Mouse (Mus musculus) cerebellum, postnatal 4 days (tissue): ENCODE measurements around the gene Gm5089.
A peak's percentile ranks its signal among the peaks of the same experiment; 100 is the strongest.

Experiments used
- DNase-seq, 2 experiments: peaks; one replicate each; pipeline ENCODE4 v3.0.0; 2022; ENCODE audit warnings: low spot score in 2 of 2, mixed read lengths in 1 of 2

The Gm5089 gene

GRCm38 (mm10) chr14:122477971-122478573 is 27.2 kb upstream of the Gm5089 start:
- DNase-seq: no peak

- DNase-seq: peak in 1 of 2 experiments; percentile 23
Observed at GRCm38 (mm10) chr14:122477261-122477671, 26.4 kb upstream of the Gm5089 start.

GRCm38 (mm10) chr14:122476822-122477215 is 25.9 kb upstream of the Gm5089 start:
- no peak for DNase-seq

GRCm38 (mm10) chr14:122476041-122476821 is 25.3 kb upstream of the Gm5089 start:
- DNase-seq: peak in 1 of 2 experiments; percentile 37

GRCm38 (mm10) chr14:122475557-122476040 is 24.7 kb upstream of the Gm5089 start:
- peak in 1 of 2 experiments; percentile 53 for DNase-seq

GRCm38 (mm10) chr14:122474891-122475556 is 24.1 kb upstream of the Gm5089 start, which contains the start of gene Zic2:
Gene Zic2 (plus strand): TSS chr14:122475435.
- DNase-seq: peak; percentile 58 to 88

- peak; percentile 63 to 85 for DNase-seq
Observed at GRCm38 (mm10) chr14:122474041-122474890, 23.4 kb upstream of the Gm5089 start.

GRCm38 (mm10) chr14:122473211-122473751 is 22.4 kb upstream of the Gm5089 start:
- no peak for DNase-seq

GRCm38 (mm10) chr14:122472647-122473046 is 21.7 kb upstream of the Gm5089 start:
- no peak for DNase-seq

GRCm38 (mm10) chr14:122472161-122472560 is 21.2 kb upstream of the Gm5089 start:
- no peak for DNase-seq

- DNase-seq: no peak
Observed at GRCm38 (mm10) chr14:122471449-122472085, 20.7 kb upstream of the Gm5089 start.

GRCm38 (mm10) chr14:122468971-122469755 is 18.2 kb upstream of the Gm5089 start:
- no peak for DNase-seq

GRCm38 (mm10) chr14:122467926-122468841 is 17.3 kb upstream of the Gm5089 start:
- peak in 1 of 2 experiments; percentile 45 for DNase-seq

- DNase-seq: no peak
Observed at GRCm38 (mm10) chr14:122466756-122467362, 15.9 kb upstream of the Gm5089 start.

GRCm38 (mm10) chr14:122465931-122466490 is 15.1 kb upstream of the Gm5089 start:
- DNase-seq: no peak

- peak; percentile 60 to 94 for DNase-seq
Observed at GRCm38 (mm10) chr14:122464763-122465741, 14.1 kb upstream of the Gm5089 start, which contains the start of gene Zic5. Gene Zic5 (minus strand): TSS chr14:122465677.

GRCm38 (mm10) chr14:122464351-122464762 is 13.4 kb upstream of the Gm5089 start:
- DNase-seq: no peak
